Mouse (Mus musculus): Measurements from ENCODE around the gene Mov10l1. TPM values are rescaled to one million over a fixed set of nuclear protein-coding genes. Genes with fewer than 3 reads are reported as not detected.

The Mov10l1 gene
- polyA plus RNA-seq, 2 experiments: 0.10 to 0.19 TPM

DNA sequence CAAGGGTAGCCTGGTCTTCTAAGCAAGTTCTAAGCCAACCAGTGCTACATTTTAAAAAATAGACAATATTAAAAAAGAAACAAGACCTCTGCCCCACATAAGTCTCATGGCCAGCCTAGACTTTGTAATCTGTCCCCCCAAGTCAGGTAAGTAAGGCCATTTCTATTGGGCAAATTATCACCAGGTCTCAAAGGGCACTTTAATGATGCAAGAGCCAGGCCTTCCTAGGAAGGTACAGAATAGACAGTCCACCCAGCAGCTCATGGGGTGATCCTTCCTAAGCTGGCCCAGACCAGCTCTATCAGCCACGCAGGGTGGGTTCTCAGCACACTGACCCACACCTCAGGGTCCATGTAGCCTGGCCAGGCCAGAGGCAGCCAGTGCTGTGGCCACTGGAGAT is 101.2 kb downstream of the Mov10l1 start:
- Histone ChIP-seq H3K4me1 (ENCODE audit: control insufficient read depth, insufficient read depth, low read length) (no peaks in the 10 kb centered on the region), H3K4me2 (replicated peaks; ENCODE audit: low read depth, low read length, severe bottlenecking) (no peak overlapping the region), H3K27ac (replicated peaks; ENCODE audit: low read depth, low read length) (no peak overlapping the region), H3K4me3 (replicated peaks; ENCODE audit: low read length) (no peak overlapping the region), H3K9ac (ENCODE audit: low read depth, low read length, severe bottlenecking) (no peak overlapping the region), H3K9me3 (ENCODE audit: control insufficient read depth, low read length) (no peaks in the 10 kb centered on the region), H3K27me3 (ENCODE audit: control insufficient read depth, insufficient read depth, low read length) (no peaks in the 10 kb centered on the region), H3K36me3 (ENCODE audit: control insufficient read depth, insufficient read depth, low read length) (peaks cover 75% of the 10 kb centered on the region)
- DNase-seq (ENCODE audit: low spot score) (no peak), ATAC-seq (ENCODE audit: low FRiP score, low read depth) (no peak)
- TF ChIP-seq POLR2A (IDR thresholded peaks at IDR 0.05; ENCODE audit: borderline replicate concordance, extremely low read depth, insufficient read depth, insufficient read length): no peak
- 93% methylated on average over 1 of the region's 1 CpGs for WGBS

DNA sequence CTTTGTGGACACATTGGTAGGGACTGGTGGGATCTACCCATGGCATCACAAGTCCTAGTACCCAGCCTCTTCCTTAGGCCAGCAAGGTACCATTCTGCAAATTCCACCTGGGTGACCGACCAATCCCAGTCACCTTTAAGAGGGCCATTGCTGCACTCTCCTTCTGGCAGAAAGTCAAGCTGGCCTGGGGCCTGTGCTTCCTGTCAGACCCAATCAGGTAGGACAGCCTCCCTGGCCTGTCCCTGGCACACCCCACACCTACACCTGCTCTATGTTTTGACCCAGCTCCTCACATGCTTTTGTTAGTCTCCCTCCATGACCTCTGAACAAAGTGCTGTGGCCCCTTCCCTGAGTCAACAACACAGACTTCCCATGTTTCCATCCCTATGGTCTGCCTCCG is 102.1 kb downstream of the Mov10l1 start:
- Histone ChIP-seq H3K36me3 (ENCODE audit: control insufficient read depth, insufficient read depth, low read length) (peaks cover 72% of the 10 kb centered on the region), H3K9ac (ENCODE audit: low read depth, low read length, severe bottlenecking) (no peak overlapping the region), H3K27me3 (ENCODE audit: control insufficient read depth, insufficient read depth, low read length) (no peaks in the 10 kb centered on the region), H3K4me1 (ENCODE audit: control insufficient read depth, insufficient read depth, low read length) (peaks cover 3% of the 10 kb centered on the region), H3K9me3 (ENCODE audit: control insufficient read depth, low read length) (no peaks in the 10 kb centered on the region), H3K27ac (replicated peaks; ENCODE audit: low read depth, low read length) (no peak overlapping the region), H3K4me2 (replicated peaks; ENCODE audit: low read depth, low read length, severe bottlenecking) (no peak overlapping the region), H3K4me3 (replicated peaks; ENCODE audit: low read length) (no peak overlapping the region)
- no peak for ATAC-seq (ENCODE audit: low FRiP score, low read depth)
- 91% methylated on average over 2 of the region's 2 CpGs for WGBS
- no peak for TF ChIP-seq POLR2A (IDR thresholded peaks at IDR 0.05; ENCODE audit: borderline replicate concordance, extremely low read depth, insufficient read depth, insufficient read length)
- no peak for DNase-seq (ENCODE audit: low spot score)

DNA sequence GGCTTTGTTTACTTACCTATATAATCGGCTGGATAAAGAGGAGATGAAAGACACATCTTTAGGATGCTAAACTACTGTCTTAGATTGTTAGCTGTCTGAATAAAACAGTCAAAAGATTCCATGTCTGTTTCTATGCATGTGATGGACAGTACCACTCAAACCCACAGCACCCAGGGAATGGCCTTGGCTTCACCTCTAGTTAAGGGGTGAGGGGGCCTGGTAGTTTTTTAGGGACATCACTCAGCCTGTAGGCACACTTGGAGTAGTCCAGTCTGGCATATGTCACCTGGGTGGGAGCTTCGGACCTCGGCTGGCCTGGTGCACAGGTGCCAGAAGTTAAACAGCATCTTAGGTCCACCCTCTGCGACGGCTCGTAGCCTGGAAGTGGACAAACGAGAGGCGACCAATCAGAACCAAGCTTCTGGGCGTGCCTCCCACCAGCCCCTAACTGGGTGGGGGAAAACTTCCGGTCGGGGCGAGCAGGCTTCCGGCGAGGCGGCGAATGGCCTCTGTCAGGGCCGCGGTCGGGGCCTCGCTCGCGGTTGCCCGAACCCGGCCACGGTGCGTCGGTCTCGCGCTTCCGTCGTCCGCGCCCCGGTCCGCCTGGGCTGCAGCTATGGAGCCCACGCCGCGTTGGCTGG is 106.0 kb downstream of the Mov10l1 start, which contains the start of gene Selenoo:
Selenoo (plus strand) TSS at position 478 of the 641 bp plus-strand sequence.
- Histone ChIP-seq H3K4me1 (ENCODE audit: control insufficient read depth, insufficient read depth, low read length) (peaks cover 6% of the 10 kb centered on the region), H3K27ac (replicated peaks; ENCODE audit: low read depth, low read length) (peak within 1 kb of the TSS; percentile 19; the same call in 1 of the 2 replicates), H3K4me2 (replicated peaks; ENCODE audit: low read depth, low read length, severe bottlenecking) (peak within 1 kb of the TSS; percentile 94), H3K9ac (ENCODE audit: low read depth, low read length, severe bottlenecking) (peak within 1 kb of the TSS; percentile 89), H3K9me3 (ENCODE audit: control insufficient read depth, low read length) (no peaks in the 10 kb centered on the region), H3K36me3 (ENCODE audit: control insufficient read depth, insufficient read depth, low read length) (peaks cover 58% of the 10 kb centered on the region), H3K4me3 (replicated peaks; ENCODE audit: low read length) (peak within 1 kb of the TSS; percentile 97), H3K27me3 (ENCODE audit: control insufficient read depth, insufficient read depth, low read length) (no peaks in the 10 kb centered on the region)
- DNase-seq (ENCODE audit: low spot score) (peak; percentile 93), ATAC-seq (ENCODE audit: low FRiP score, low read depth) (peak; percentile 95)
- peak; percentile 78; the same call in 1 of the 2 replicates for TF ChIP-seq POLR2A (IDR thresholded peaks at IDR 0.05; ENCODE audit: borderline replicate concordance, extremely low read depth, insufficient read depth, insufficient read length)
- 2% methylated on average over 25 of the region's 38 CpGs for WGBS

DNA sequence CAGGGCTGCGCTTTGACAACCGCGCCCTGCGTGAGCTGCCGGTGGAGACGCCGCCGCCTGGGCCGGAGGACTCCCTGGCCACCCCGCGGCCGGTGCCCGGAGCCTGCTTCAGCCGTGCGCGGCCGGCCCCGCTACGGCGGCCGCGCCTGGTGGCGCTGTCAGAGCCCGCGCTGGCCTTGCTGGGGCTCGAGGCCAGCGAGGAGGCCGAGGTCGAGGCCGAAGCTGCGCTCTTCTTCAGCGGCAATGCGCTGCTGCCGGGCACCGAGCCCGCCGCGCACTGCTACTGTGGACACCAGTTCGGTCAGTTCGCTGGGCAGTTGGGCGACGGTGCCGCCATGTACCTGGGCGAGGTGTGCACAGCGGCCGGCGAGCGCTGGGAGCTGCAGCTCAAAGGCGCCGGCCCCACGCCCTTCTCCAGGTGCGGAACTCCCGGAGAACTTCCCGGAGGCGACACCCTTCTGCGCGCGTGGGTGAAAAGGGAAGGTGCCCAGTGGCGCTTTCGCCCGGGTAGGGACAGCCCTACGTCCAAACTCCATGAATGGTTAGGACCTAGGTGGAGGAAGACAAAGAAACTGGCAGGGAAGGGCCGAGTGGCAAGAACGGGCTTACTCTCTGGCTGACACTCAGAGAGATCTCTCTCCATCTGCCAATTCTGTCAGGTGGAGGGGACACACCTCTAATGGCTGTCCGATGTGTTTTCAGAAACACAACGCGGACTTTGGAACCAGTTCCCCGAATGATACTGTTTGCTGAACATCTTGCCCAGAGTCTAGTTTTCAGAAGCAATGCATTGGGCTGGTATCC is 106.7 kb downstream of the Mov10l1 start:
- DNase-seq (ENCODE audit: low spot score) (no peak), ATAC-seq (ENCODE audit: low FRiP score, low read depth) (peak; percentile 50)
- no peaks in the 10 kb centered on the region for H3K9me3 ChIP-seq (ENCODE audit: control insufficient read depth, low read length)
- 4% methylated on average over 51 of the region's 68 CpGs for WGBS
- 0 out of 2 replicates have a peak overlapping the region, but pooled peaks have one; percentile 19 for H3K27ac ChIP-seq (replicated peaks; ENCODE audit: low read depth, low read length)
- peaks cover 6% of the 10 kb centered on the region for H3K4me1 ChIP-seq (ENCODE audit: control insufficient read depth, insufficient read depth, low read length)
- peak overlapping the region; percentile 89 for H3K9ac ChIP-seq (ENCODE audit: low read depth, low read length, severe bottlenecking)
- TF ChIP-seq POLR2A (IDR thresholded peaks at IDR 0.05; ENCODE audit: borderline replicate concordance, extremely low read depth, insufficient read depth, insufficient read length): no peak
- no peaks in the 10 kb centered on the region for H3K27me3 ChIP-seq (ENCODE audit: control insufficient read depth, insufficient read depth, low read length)
- peak overlapping the region; percentile 94 for H3K4me2 ChIP-seq (replicated peaks; ENCODE audit: low read depth, low read length, severe bottlenecking)
- peak overlapping the region; percentile 97 for H3K4me3 ChIP-seq (replicated peaks; ENCODE audit: low read length)
- H3K36me3 ChIP-seq (ENCODE audit: control insufficient read depth, insufficient read depth, low read length): peaks cover 58% of the 10 kb centered on the region

DNA sequence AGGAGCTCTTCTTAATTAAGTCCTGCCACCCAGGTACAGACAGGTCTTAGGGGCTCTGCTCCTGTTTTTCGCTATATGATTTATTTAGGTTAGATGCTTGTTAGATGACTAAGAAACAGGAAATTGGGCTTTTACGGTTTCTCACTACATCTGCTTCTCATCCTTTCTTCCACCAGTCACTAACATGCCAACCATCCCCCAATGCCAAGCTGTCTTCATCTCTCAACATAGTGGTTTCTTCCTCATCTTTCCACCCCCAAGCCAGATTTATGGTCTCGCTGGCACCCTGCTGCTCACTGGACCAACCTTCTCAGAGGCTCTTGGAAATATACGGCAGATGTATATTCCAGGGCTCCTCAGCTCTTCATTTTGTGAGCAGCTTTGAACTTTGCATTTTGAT is 108.0 kb downstream of the Mov10l1 start:
- H3K4me2 ChIP-seq (replicated peaks; ENCODE audit: low read depth, low read length, severe bottlenecking): no peak overlapping the region
- H3K27me3 ChIP-seq (ENCODE audit: control insufficient read depth, insufficient read depth, low read length): no peaks in the 10 kb centered on the region
- H3K9ac ChIP-seq (ENCODE audit: low read depth, low read length, severe bottlenecking): no peak overlapping the region
- no peak overlapping the region for H3K4me3 ChIP-seq (replicated peaks; ENCODE audit: low read length)
- DNase-seq (ENCODE audit: low spot score): no peak
- peaks cover 6% of the 10 kb centered on the region for H3K4me1 ChIP-seq (ENCODE audit: control insufficient read depth, insufficient read depth, low read length)
- no peak for TF ChIP-seq POLR2A (IDR thresholded peaks at IDR 0.05; ENCODE audit: borderline replicate concordance, extremely low read depth, insufficient read depth, insufficient read length)
- peaks cover 58% of the 10 kb centered on the region for H3K36me3 ChIP-seq (ENCODE audit: control insufficient read depth, insufficient read depth, low read length)
- no peak for ATAC-seq (ENCODE audit: low FRiP score, low read depth)
- 60% methylated on average over 4 of the region's 4 CpGs for WGBS
- H3K27ac ChIP-seq (replicated peaks; ENCODE audit: low read depth, low read length): no peak overlapping the region
- no peaks in the 10 kb centered on the region for H3K9me3 ChIP-seq (ENCODE audit: control insufficient read depth, low read length)

Measured in limb, embryonic 14.5 days (tissue).